8 mouse cellular contexts compared by ENCODE assay signal in genomic region chr4:5583989-5584677, GRCm38 (mm10).
DNase-seq lines count a peak whose midpoint lies in the region; ATAC-seq lines count a peak whose summit lies in the region.

No protein-coding gene starts in this region.

- ATAC-seq in frontal cortex, adult (ENCODE audit: low TSS enrichment) = peak; percentile 64
- ATAC-seq in granulocyte monocyte progenitor cell, adult 5-6 weeks (replicated peaks; ENCODE audit: poor library complexity, severe bottlenecking) = no peak
- ATAC-seq in activated CD4-positive, CD25-positive, alpha-beta regulatory T cell, adult 4 months = no peak

- no peak for DNase-seq in frontal cortex, postnatal 25 days (ENCODE audit: low spot score in 2 of 2)
- DNase-seq in NIH3T3 (ENCODE audit: low read depth) = peak; percentile 9
- DNase-seq in gastrocnemius, postnatal 25 days = peak; percentile 75
- peak; percentile 18 for DNase-seq in kidney, postnatal 10 days
- no peak for DNase-seq in cerebellum, adult 18-20 months

Comparison
In these comparisons a context has a peak if more than half of its experiments do, and no peak if none do; other contexts are left out.
1. DNase-seq: peak in NIH3T3 (single experiment), gastrocnemius, postnatal 25 days (single experiment) and kidney, postnatal 10 days (single experiment); none in frontal cortex, postnatal 25 days (0 of 2) and cerebellum, adult 18-20 months (0 of 2).